Mouse (Mus musculus): ENCODE measurements around the gene Cyp8b1. TPM values are rescaled to one million over a fixed set of nuclear protein-coding genes. Genes with fewer than 3 reads are reported as not detected.

Gene Cyp8b1
- 0.14 and 0.41 TPM in 2 replicates for polyA plus RNA-seq (2012; rRNA removed; ENCODE audit: low replicate concordance)

GRCm38 (mm10) chr9:121916102-121916501 lies at the start of gene Cyp8b1:
Gene Cyp8b1, minus strand, starts transcription at chr9:121916305.

GRCm38 (mm10) chr9:121950418-121951113 lies 34.5 kb upstream of the Cyp8b1 start, which contains the start of gene Fam198a:
Gene Fam198a, plus strand, starts transcription at chr9:121950988.

GRCm38 (mm10) chr9:121898245-121898644 lies 17.9 kb downstream of the Cyp8b1 start, which contains the start of gene Ackr2:
Gene Ackr2, plus strand, starts transcription at chr9:121898355.

Other genes with a start within 250 kb of the Cyp8b1 start
- gene Sec22c, start 210.8 kb downstream of the Cyp8b1 start, polyA plus RNA-seq (2012; rRNA removed; ENCODE audit: low replicate concordance): 9.1 and 9.3 TPM in 2 replicates
- gene Ss18l2, start 206.0 kb downstream of the Cyp8b1 start, polyA plus RNA-seq (2012; rRNA removed; ENCODE audit: low replicate concordance): 27.2 and 43.5 TPM in 2 replicates
- 48.9 and 84.0 TPM in 2 replicates for gene Nktr, start 197.1 kb downstream of the Cyp8b1 start, polyA plus RNA-seq (2012; rRNA removed; ENCODE audit: low replicate concordance)
- 36.5 and 71.2 TPM in 2 replicates for gene Zfp651, start 157.0 kb downstream of the Cyp8b1 start, polyA plus RNA-seq (2012; rRNA removed; ENCODE audit: low replicate concordance)
- gene Klhl40, start 138.7 kb downstream of the Cyp8b1 start, polyA plus RNA-seq (2012; rRNA removed; ENCODE audit: low replicate concordance): not detected in 2 replicates
- 0.11 and 4.7 TPM in 2 replicates for gene Hhatl, start 123.8 kb downstream of the Cyp8b1 start, polyA plus RNA-seq (2012; rRNA removed; ENCODE audit: low replicate concordance)
- 0.40 TPM in 1 of 2 replicates, not detected in the other for gene Ccdc13, start 76.8 kb downstream of the Cyp8b1 start, polyA plus RNA-seq (2012; rRNA removed; ENCODE audit: low replicate concordance)
- gene Higd1a, start 57.9 kb downstream of the Cyp8b1 start, polyA plus RNA-seq (2012; rRNA removed; ENCODE audit: low replicate concordance): 22.2 and 37.1 TPM in 2 replicates
- gene Ackr2, start 17.9 kb downstream of the Cyp8b1 start, polyA plus RNA-seq (2012; rRNA removed; ENCODE audit: low replicate concordance): 4.4 and 8.6 TPM in 2 replicates
- 2.0 and 8.1 TPM in 2 replicates for gene Fam198a, start 34.7 kb upstream of the Cyp8b1 start, polyA plus RNA-seq (2012; rRNA removed; ENCODE audit: low replicate concordance)
- 26.1 and 28.2 TPM in 2 replicates for gene Pomgnt2, start 80.8 kb upstream of the Cyp8b1 start, polyA plus RNA-seq (2012; rRNA removed; ENCODE audit: low replicate concordance)
- gene Snrk, start 201.0 kb upstream of the Cyp8b1 start, polyA plus RNA-seq (2012; rRNA removed; ENCODE audit: low replicate concordance): 86.9 and 212 TPM in 2 replicates